Mouse (Mus musculus): ENCODE measurements around the gene Ablim2.

- TF ChIP-seq POLR2A (IDR thresholded peaks at IDR 0.05; ENCODE audit: insufficient read depth, low read depth, low read length) (no peak), CTCF (IDR thresholded peaks at IDR 0.05; ENCODE audit: insufficient read depth, low read depth, low read length) (peak; percentile 77; the same call in 1 of the 2 replicates)
Measured at GRCm38 (mm10) chr5:35795481-35796048, 37.9 kb downstream of the Ablim2 start.
